Mouse (Mus musculus): Measurements from ENCODE around the gene Dmgdh.

Gene Dmgdh

DNA sequence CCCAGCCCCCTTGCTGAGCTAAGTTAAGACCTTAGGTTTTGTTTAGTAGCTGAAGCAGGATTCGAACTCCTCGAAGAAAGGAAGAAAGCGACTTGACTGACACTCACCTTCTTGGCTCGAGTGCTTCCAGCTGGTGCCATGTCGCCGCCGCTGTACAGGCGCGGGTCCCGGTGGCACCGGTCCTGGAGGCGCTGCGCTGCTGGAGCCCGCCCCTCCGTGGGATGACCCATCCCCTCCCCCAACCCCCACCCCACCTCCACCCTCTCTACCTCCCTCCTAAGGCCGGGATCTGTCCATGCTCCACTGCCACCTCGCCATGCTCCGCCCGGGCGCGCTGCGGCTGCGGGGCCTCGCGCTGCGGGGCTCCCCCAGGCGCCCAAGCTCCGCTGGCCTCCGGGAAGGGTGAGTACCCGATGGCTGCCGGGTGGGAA lies at the start of gene Dmgdh, which contains the start of gene Bhmt2:
Gene Dmgdh (plus strand): TSS at position 303 of the 431 bp plus-strand sequence.
Gene Bhmt2 (minus strand): TSS at position 172 of the 431 bp plus-strand sequence.
- DNase-seq (ENCODE audit: extremely low read depth, low read depth, low spot score) = no peak

GRCm38 (mm10) chr13:93628861-93629260 lies 45.4 kb upstream of the Dmgdh start:
- no peak for DNase-seq (ENCODE audit: extremely low read depth, low read depth, low spot score)

DNA sequence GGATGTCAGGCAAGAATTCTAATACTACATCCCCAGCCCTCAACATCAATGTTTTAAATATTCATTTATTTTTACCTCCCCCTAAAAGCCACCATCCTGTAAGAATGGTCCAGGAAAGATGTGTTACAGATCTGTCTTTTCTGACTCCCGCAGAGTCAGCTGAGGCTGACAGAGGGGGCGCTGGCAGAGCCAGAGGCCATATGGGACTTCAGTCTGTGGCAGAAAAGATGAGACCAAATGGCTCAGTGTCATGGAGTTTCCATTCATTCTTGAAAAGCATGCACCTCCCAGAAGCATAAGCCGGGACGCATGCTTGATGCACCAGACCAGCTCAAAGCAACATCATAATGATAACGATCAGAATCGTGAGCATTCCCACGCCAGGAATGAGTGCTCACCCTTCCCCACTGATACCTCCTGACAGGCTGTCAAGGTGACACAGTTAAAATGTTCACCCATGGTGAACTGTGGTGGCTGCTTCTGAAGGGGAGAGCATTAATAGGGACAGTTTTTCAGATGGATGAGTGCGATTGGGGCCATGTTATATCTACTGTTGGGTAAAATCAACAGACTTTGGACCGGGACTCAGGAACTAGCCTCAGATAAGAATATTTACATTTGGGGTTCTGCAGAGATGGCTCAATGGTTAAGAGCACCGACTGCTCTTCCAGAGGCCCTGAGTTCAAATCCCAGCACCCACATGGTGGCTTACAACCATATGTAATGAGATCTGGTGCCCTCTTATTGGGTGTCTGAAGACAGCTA lies 43.1 kb upstream of the Dmgdh start:
- DNase-seq (ENCODE audit: extremely low read depth, low read depth, low spot score) = no peak

DNA sequence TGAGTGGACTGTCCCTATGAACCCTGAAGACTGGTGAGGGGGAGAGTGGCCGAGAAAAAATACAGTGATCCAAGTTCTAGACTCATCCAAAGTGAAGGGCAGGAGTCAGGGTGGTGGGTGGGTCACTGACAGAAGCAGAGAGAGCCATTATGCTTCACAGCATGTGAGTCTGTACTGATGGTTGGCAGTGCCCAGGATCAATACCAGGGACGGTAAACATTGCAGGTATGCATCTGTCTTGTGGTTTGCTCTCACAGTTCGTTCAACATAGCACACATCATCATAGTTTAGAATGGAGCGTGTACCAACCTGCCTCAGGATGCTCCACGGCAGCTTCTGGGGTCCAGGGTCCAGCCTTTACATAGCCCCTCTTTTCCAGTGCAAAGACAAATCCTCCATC lies 41.3 kb upstream of the Dmgdh start:
- no peak for DNase-seq (ENCODE audit: extremely low read depth, low read depth, low spot score)

- no peak for DNase-seq (ENCODE audit: extremely low read depth, low read depth, low spot score)
Measured at GRCm38 (mm10) chr13:93636561-93636960, 37.7 kb upstream of the Dmgdh start.

DNA sequence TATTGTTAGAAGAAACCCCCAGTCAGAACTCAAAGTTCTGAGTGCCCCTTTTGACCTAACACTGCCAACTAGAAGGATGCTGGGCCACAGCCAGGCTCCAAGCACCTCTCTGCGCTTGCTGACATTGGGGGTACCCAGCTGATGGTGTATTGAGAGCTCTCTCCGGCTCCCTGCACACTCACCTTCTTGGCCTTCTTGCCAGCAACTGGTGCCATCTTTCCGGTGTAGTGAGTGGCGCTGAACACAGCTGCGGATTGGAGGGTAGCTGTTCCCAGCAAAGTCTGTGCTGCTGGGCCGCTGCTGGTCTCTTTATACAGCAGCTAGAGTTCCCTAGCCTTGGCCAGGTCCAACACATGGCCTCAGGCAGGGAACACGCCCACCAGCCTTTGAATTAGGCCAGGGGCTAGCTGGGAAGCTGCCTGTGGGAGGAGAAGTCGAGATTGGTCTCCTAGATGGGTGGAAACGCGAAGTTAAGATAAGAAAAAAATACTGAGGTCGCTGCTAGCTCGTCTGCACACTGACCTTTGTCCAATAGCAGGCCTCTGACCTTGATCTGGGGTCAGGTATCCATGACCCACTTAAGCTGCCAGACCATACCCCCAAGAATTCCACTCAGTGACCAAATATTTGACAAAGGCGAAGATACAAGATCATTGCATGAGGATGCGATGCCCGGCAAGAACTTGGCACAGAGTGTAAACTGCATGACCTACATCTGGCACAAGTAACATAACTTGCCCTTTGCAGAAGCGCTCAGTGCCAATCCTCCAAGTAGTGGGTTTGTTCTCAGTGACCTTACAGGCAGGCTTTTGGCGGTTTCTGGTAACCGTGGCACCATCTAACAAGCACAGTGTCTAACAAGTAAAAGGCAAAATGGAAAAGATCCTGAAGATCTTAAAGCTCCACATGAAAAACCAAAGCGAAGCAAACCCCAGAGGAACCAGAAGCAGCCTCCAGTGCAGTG lies 36.7 kb upstream of the Dmgdh start, which contains the start of gene Bhmt:
Gene Bhmt (minus strand): TSS at position 680 of the 964 bp plus-strand sequence.
- no peak for DNase-seq (ENCODE audit: extremely low read depth, low read depth, low spot score)

- no peak for DNase-seq (ENCODE audit: extremely low read depth, low read depth, low spot score)
Measured at GRCm38 (mm10) chr13:93639636-93640035, 34.6 kb upstream of the Dmgdh start.

GRCm38 (mm10) chr13:93648387-93649130 lies 25.7 kb upstream of the Dmgdh start:
- no peak for DNase-seq (ENCODE audit: extremely low read depth, low read depth, low spot score)

- DNase-seq (ENCODE audit: extremely low read depth, low read depth, low spot score) = no peak
Measured at GRCm38 (mm10) chr13:93653382-93653781, 20.9 kb upstream of the Dmgdh start.

DNA sequence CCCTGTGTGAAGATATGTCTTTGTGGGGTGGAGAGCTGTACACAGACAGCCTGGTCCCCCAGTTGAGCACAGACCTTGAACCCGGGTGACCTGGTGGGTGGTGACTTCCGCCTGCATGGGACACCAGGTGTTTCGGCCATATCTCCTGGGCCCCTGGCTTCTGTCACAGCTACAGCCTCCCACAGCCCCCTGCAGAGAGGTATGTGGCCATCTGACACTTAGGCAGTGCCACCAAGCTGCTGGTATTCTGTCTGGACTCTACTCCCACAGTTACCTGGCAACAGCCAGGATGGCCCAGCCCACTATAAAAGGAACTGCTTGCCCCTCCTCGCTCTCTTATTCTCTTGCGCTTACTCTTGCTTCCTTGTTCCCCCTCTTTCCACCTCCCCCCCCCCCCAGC lies 16.3 kb upstream of the Dmgdh start:
- no peak for DNase-seq (ENCODE audit: extremely low read depth, low read depth, low spot score)

GRCm38 (mm10) chr13:93667586-93667985 lies 6.6 kb upstream of the Dmgdh start:
- no peak for DNase-seq (ENCODE audit: extremely low read depth, low read depth, low spot score)

DNA sequence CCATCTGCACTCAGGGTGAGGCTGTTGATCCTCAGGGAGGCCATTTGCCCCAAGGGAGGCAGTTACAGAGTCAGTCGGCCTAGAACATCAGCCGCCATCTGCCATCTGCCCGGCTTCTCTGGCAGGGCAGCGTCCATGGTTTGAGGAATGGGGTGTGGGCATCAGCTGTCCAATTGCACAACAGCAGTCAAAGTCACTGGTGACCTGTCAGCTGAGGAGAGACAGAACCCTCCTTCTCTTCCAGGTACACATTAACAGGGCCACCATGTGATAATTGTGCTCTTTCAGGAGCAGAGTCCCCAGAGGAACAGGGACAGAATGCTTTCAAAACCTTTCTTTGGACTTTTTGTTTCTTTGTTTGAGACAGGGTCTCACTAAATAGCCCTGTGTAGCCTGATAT lies 1.9 kb upstream of the Dmgdh start:
- DNase-seq (ENCODE audit: extremely low read depth, low read depth, low spot score) = no peak

DNA sequence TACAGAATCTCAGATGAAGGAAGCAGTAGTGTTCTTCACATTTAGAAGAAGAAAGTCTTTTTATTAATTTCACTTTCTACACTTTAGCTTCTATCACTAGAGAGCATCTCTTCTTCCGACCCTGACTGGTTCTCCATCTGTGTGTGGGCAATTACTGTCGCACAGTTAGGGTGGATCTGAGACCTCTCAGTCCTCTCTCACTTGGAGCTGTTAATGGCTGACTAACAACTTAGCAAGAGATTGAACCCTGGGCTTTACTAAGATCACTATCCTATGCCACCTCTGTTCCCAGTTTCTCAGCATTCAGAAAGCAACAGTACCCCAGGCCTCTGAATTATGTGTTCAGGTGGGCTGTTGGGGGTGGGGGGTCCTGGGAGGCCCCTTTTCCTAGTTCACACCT lies 937 bp upstream of the Dmgdh start:
- DNase-seq (ENCODE audit: extremely low read depth, low read depth, low spot score) = no peak

- DNase-seq (ENCODE audit: extremely low read depth, low read depth, low spot score) = no peak
Measured at GRCm38 (mm10) chr13:93676864-93677263, 2.6 kb downstream of the Dmgdh start.

DNA sequence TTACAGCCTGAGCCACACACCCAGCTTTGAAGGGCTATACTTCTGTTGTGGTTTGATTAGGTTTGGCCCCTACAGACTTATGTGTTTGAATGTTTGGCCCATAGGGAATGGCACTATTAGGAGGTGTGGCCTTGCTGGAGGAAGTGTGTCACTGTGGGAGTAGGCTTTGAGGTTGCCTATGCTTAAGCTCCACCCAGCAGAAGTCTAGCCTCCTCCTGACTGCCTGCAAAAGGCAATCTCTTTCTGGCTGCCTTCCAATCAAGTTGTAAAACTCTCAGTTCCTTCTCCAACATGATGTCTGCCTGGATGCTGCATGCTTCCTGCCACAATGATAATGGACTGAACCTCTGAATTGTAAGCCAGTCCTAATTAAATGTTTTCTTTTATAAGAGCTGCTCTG lies 9.1 kb downstream of the Dmgdh start:
- no peak for DNase-seq (ENCODE audit: extremely low read depth, low read depth, low spot score)

DNA sequence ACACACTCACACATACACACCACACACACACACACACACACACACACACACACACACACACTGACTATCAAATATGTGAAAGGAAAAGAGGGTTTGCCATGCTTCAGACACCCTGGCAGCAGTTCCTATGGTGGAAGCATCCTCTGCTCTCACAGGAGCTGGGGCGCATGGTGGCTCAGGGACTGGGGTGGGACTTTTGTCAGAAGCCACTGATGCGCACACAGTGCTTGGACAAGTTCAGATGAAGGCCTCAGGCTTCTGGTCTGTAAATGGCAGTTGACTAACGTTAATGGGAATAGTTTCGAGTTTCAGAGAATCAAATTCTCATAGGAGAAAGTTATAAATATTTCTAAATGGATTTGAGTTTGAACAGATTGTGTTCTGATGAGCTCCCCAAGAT lies 11.0 kb downstream of the Dmgdh start:
- no peak for DNase-seq (ENCODE audit: extremely low read depth, low read depth, low spot score)

GRCm38 (mm10) chr13:93687321-93687720 lies 13.1 kb downstream of the Dmgdh start:
- DNase-seq (ENCODE audit: extremely low read depth, low read depth, low spot score) = no peak

DNA sequence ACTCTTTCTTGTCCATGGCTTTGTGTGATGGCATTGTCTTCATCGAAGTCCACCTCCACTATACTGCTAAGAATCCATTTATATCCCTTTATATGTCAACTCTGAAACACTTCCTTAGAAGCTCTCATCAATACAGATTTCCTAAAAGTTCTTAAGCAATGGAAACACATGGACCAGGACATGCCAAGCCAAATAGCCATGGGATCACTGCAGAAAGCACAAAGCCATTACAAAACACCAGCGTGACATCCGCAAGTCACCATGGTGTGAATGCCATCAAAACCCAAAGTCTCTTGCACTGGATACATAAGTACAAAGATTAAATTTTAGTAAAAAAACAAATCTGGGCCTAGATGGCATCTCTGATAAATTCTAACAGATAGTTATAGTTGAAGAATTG lies 15.3 kb downstream of the Dmgdh start:
- DNase-seq (ENCODE audit: extremely low read depth, low read depth, low spot score) = peak; percentile 84

DNA sequence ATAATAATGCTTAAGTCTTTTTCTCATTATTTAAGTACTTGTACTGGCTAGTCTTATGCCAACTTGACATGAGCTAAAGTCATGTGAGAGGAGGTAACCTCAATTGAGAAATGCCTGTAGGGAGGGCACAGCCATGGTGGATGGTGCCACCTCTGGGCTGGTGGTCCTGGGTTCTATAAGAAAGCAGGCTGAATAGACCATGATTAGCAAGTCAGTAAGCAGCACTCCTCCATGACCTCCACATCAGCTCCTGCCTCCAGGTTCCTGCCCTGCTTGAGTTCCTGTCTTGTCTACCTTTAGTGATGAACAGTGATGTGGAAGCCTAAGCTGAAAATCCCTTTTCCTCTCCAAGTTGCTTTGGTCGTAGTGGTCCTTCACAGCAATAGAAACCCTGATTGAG lies 16.6 kb downstream of the Dmgdh start:
- no peak for DNase-seq (ENCODE audit: extremely low read depth, low read depth, low spot score)

DNA sequence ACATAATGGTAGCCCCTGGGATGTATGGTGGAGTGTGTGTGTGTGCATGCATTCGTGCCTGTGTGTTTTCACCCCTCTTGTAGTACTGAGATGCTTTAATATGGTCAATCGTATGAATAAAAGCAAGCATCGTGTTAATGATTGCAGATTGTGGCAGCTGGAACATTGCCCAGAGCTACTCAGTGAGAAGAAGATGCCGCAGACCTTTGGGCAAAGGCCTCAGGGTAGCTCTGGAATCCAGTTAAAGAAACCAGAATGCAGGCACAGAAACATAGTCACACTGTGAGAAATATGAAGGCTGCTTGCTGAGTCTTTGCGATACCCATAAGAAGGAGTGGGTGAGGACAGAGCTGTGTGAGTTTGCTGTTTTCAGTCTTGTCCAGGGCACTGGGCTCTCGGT lies 24.6 kb downstream of the Dmgdh start:
- no peak for DNase-seq (ENCODE audit: extremely low read depth, low read depth, low spot score)

GRCm38 (mm10) chr13:93705697-93706096 lies 31.5 kb downstream of the Dmgdh start:
- DNase-seq (ENCODE audit: extremely low read depth, low read depth, low spot score) = peak; percentile 94
